In genomic region chr15:3764726-3765125, GRCm38 (mm10) we compare ENCODE assay signal across 26 mouse cellular contexts.
"Had no signal": no experiment of that assay in that cellular context is flagged by ENCODE, and none has a peak within 500 bp of the region (broad histone marks: within the 10 kb centered on the region; RNA-seq: fewer than 3 reads in every experiment).

No protein-coding gene starts in this region.

- H3K4me1 ChIP-seq: embryonic facial prominence, embryonic 10.5 days; embryonic facial prominence, embryonic 12.5 days; embryonic facial prominence, embryonic 13.5 days; embryonic facial prominence, embryonic 15.5 days; forebrain, embryonic 10.5 days; forebrain, embryonic 12.5 days; forebrain, embryonic 13.5 days; forebrain, embryonic 15.5 days had no signal

- H3K27ac ChIP-seq: embryonic facial prominence, embryonic 10.5 days; embryonic facial prominence, embryonic 12.5 days; embryonic facial prominence, embryonic 13.5 days; embryonic facial prominence, embryonic 15.5 days; forebrain, embryonic 10.5 days; forebrain, embryonic 12.5 days; forebrain, embryonic 13.5 days; forebrain, embryonic 15.5 days; gastrocnemius, adult 2 months; heart, adult 2 months had no signal

- H3K36me3 ChIP-seq: embryonic facial prominence, embryonic 10.5 days; embryonic facial prominence, embryonic 12.5 days; embryonic facial prominence, embryonic 13.5 days; embryonic facial prominence, embryonic 15.5 days; forebrain, embryonic 10.5 days; forebrain, embryonic 12.5 days; forebrain, embryonic 15.5 days had no signal

- H3K9me3 ChIP-seq: embryonic facial prominence, embryonic 10.5 days; embryonic facial prominence, embryonic 12.5 days; embryonic facial prominence, embryonic 13.5 days; embryonic facial prominence, embryonic 15.5 days; forebrain, embryonic 10.5 days; forebrain, embryonic 12.5 days; forebrain, embryonic 13.5 days; forebrain, embryonic 15.5 days had no signal

- H3K27me3 ChIP-seq: embryonic facial prominence, embryonic 12.5 days; embryonic facial prominence, embryonic 13.5 days; embryonic facial prominence, embryonic 15.5 days; forebrain, embryonic 12.5 days; forebrain, embryonic 13.5 days; forebrain, embryonic 15.5 days had no signal

- H3K4me3 ChIP-seq: embryonic facial prominence, embryonic 10.5 days; embryonic facial prominence, embryonic 12.5 days; embryonic facial prominence, embryonic 13.5 days; embryonic facial prominence, embryonic 15.5 days; erythroblast, embryonic 14.5 days; forebrain, embryonic 10.5 days; forebrain, embryonic 12.5 days; forebrain, embryonic 13.5 days; forebrain, embryonic 15.5 days; gastrocnemius, adult 2 months; heart, adult 2 months had no signal

- DNase-seq: cerebellum, adult 8-10 months; cerebellum, adult 9-10 months; cerebellum, adult 9-11 months; cerebellum, postnatal 10 days; cerebellum, postnatal 14 days; cerebellum, postnatal 25 days; cerebellum, postnatal 36 days; embryo, embryonic 11 days; forebrain, postnatal 0 days; gastrocnemius, adult 2 months; gastrocnemius, postnatal 10 days; gastrocnemius, postnatal 14 days; gastrocnemius, postnatal 25 days; gastrocnemius, postnatal 36 days; heart, adult 11 months; heart, adult 18-20 months; heart, adult 2 months had no signal

- H3K4me2 ChIP-seq: embryonic facial prominence, embryonic 12.5 days; embryonic facial prominence, embryonic 13.5 days; embryonic facial prominence, embryonic 15.5 days; forebrain, embryonic 12.5 days; forebrain, embryonic 13.5 days; forebrain, embryonic 15.5 days had no signal
